Mouse (Mus musculus) ES-E14 (cell line): ENCODE data around the gene Mitd1.

Experiments used
- CHD2 ChIP-seq: IDR thresholded peaks from 2 replicates; pipeline ENCODE4 v1.6.1; 2014; ENCODE audit warnings: mild to moderate bottlenecking, low read depth, low read length, inconsistent platforms
- HCFC1 ChIP-seq: IDR thresholded peaks from 2 replicates; pipeline ENCODE4 v1.6.1; 2012; ENCODE audit warnings: low read length, inconsistent platforms, borderline replicate concordance; ENCODE audit not compliant: insufficient read depth
- MAFK ChIP-seq: IDR thresholded peaks from 2 replicates; pipeline ENCODE4 v1.6.1; 2014; ENCODE audit warnings: mild to moderate bottlenecking, low read depth, low read length, inconsistent platforms; ENCODE audit not compliant: insufficient read depth
- ZC3H11A ChIP-seq: IDR thresholded peaks from 2 replicates; pipeline ENCODE4 v1.6.1; 2012; ENCODE audit warnings: low read depth, mild to moderate bottlenecking, inconsistent platforms, low read length, borderline replicate concordance
- ZNF384 ChIP-seq: IDR thresholded peaks from 2 replicates; pipeline ENCODE4 v1.6.1; 2012; ENCODE audit warnings: low read depth, low read length, inconsistent platforms

DNA sequence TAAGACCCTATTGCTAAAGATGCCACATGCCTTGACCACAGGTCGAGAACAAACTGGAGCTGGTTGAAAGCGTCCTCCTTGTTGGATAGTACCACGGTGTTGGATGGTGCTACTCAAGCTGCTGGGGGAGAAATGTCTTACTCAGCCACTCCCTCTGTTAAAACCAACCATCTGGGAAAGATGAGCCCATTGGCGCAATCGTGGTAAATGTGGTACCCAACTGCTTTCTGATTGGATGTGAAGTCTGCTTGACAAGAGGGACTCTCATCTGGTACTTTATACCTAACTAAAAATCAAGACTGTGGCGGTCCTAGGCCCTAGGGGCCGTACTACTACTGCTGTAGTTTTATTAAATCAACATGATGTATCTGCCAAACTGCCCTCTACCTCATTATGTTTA lies 1.0 kb downstream of the Mitd1 start:
- TF ChIP-seq MAFK, result no peak
- no peak for TF ChIP-seq ZNF384
- TF ChIP-seq CHD2, result no peak
- no peak for TF ChIP-seq ZC3H11A
- TF ChIP-seq HCFC1, result no peak
